Mouse (Mus musculus): Measurements from ENCODE around the gene Kif26b. TPM values are rescaled to one million over a fixed set of nuclear protein-coding genes. Genes with fewer than 3 reads are reported as not detected.
A peak's percentile ranks its signal among the peaks of the same experiment; 100 is the strongest.

Kif26b gene
- total and polyA plus RNA-seq, 2 experiments from 2014 or later, result 3.4 to 33.7 TPM

GRCm38 (mm10) chr1:178797388-178797787 lies 268.5 kb downstream of the Kif26b start:
- no peak for TF ChIP-seq CTCF (IDR thresholded peaks at IDR 0.05; ENCODE audit: low read depth)
- no peak overlapping the region for H3K4me2 ChIP-seq (ENCODE audit: low read depth)
- H3K4me3 ChIP-seq (ENCODE audit: low read depth, low read length), result no peak overlapping the region
- no peak for ATAC-seq
- WGBS, result 97% methylated on average over 2 of the region's 2 CpGs
- DNase-seq, result no peak
- no peak overlapping the region for H3K27ac ChIP-seq (ENCODE audit: low read depth, low read length)
- no peaks in the 10 kb centered on the region for H3K4me1 ChIP-seq (ENCODE audit: insufficient read depth)
- no peaks in the 10 kb centered on the region for H3K27me3 ChIP-seq (ENCODE audit: insufficient read depth, low read length)
- H3K9me3 ChIP-seq (ENCODE audit: low read length), result no peaks in the 10 kb centered on the region
- H3K36me3 ChIP-seq (ENCODE audit: insufficient read depth), result no peaks in the 10 kb centered on the region
- no peak overlapping the region for H3K9ac ChIP-seq

GRCm38 (mm10) chr1:178798333-178798732 lies 269.4 kb downstream of the Kif26b start:
- DNase-seq (peak; percentile 36), ATAC-seq (peak; percentile 68)
- Histone ChIP-seq H3K4me3 (ENCODE audit: low read depth, low read length) (no peak overlapping the region), H3K9me3 (ENCODE audit: low read length) (no peaks in the 10 kb centered on the region), H3K27me3 (ENCODE audit: insufficient read depth, low read length) (no peaks in the 10 kb centered on the region), H3K27ac (ENCODE audit: low read depth, low read length) (no peak overlapping the region), H3K36me3 (ENCODE audit: insufficient read depth) (no peaks in the 10 kb centered on the region), H3K9ac (no peak overlapping the region), H3K4me2 (ENCODE audit: low read depth) (peak overlapping the region; percentile 34), H3K4me1 (ENCODE audit: insufficient read depth) (no peaks in the 10 kb centered on the region)
- WGBS, result 5% methylated on average over 5 of the region's 5 CpGs
- TF ChIP-seq CTCF (IDR thresholded peaks at IDR 0.05; ENCODE audit: low read depth), result no peak

GRCm38 (mm10) chr1:178798886-178799285 lies 270.0 kb downstream of the Kif26b start:
- Histone ChIP-seq H3K9ac (no peak overlapping the region), H3K27me3 (ENCODE audit: insufficient read depth, low read length) (no peaks in the 10 kb centered on the region), H3K4me3 (ENCODE audit: low read depth, low read length) (no peak overlapping the region), H3K36me3 (ENCODE audit: insufficient read depth) (no peaks in the 10 kb centered on the region), H3K4me1 (ENCODE audit: insufficient read depth) (no peaks in the 10 kb centered on the region), H3K27ac (ENCODE audit: low read depth, low read length) (no peak overlapping the region), H3K4me2 (ENCODE audit: low read depth) (peak overlapping the region; percentile 34), H3K9me3 (ENCODE audit: low read length) (no peaks in the 10 kb centered on the region)
- TF ChIP-seq CTCF (IDR thresholded peaks at IDR 0.05; ENCODE audit: low read depth), result no peak
- no peak for ATAC-seq
- no peak for DNase-seq
- 59% methylated on average over 8 of the region's 8 CpGs for WGBS

DNA sequence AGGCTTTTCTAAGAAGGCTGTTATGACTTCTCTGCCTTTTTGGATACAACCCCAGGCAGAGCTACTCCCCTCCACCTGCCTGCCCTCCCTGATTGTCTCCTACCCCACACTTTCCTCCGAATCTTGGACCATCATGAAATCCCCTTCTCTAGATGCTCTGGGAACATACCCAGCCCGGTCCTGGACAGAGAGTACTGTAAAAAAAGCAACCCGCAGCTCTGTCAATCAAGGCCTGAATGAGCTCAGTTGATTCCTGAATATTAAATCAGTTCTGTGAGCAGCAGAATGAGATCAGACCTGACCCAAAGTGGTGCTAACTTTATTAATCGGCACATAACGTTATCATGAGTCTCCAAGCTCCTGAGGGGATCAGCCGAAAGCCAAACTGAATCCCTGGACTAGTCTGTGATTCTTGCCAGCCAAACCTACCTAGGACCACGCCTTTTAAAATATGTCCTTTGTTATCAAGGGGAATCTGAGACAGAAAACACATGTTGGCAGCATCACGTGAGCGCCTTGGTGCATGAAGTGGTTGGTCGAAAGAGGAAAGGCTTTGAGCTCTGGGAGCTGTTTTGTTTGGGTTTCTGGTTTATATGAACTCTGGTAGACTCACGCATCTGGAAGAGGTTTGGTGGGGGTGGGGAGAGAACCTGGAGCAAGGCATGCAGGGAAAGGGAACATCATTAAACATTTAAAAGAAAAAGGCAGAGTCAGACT lies 271.1 kb downstream of the Kif26b start:
- Histone ChIP-seq H3K4me2 (ENCODE audit: low read depth) (no peak overlapping the region), H3K27me3 (ENCODE audit: insufficient read depth, low read length) (no peaks in the 10 kb centered on the region), H3K36me3 (ENCODE audit: insufficient read depth) (no peaks in the 10 kb centered on the region), H3K9ac (no peak overlapping the region), H3K9me3 (ENCODE audit: low read length) (no peaks in the 10 kb centered on the region), H3K4me1 (ENCODE audit: insufficient read depth) (no peaks in the 10 kb centered on the region), H3K27ac (ENCODE audit: low read depth, low read length) (no peak overlapping the region), H3K4me3 (ENCODE audit: low read depth, low read length) (no peak overlapping the region)
- 48% methylated on average over 11 of the region's 11 CpGs for WGBS
- no peak for TF ChIP-seq CTCF (IDR thresholded peaks at IDR 0.05; ENCODE audit: low read depth)
- no peak for ATAC-seq
- no peak for DNase-seq

GRCm38 (mm10) chr1:178803155-178803554 lies 274.2 kb downstream of the Kif26b start:
- ATAC-seq (peak; percentile 60), DNase-seq (peak; percentile 47)
- Histone ChIP-seq H3K27me3 (ENCODE audit: insufficient read depth, low read length) (no peaks in the 10 kb centered on the region), H3K27ac (ENCODE audit: low read depth, low read length) (no peak overlapping the region), H3K36me3 (ENCODE audit: insufficient read depth) (no peaks in the 10 kb centered on the region), H3K4me3 (ENCODE audit: low read depth, low read length) (no peak overlapping the region), H3K9ac (no peak overlapping the region), H3K9me3 (ENCODE audit: low read length) (no peaks in the 10 kb centered on the region), H3K4me2 (ENCODE audit: low read depth) (no peak overlapping the region), H3K4me1 (ENCODE audit: insufficient read depth) (no peaks in the 10 kb centered on the region)
- no peak for TF ChIP-seq CTCF (IDR thresholded peaks at IDR 0.05; ENCODE audit: low read depth)
- 35% methylated on average over 3 of the region's 3 CpGs for WGBS

GRCm38 (mm10) chr1:178817476-178817875 lies 288.6 kb downstream of the Kif26b start:
- no peaks in the 10 kb centered on the region for H3K4me1 ChIP-seq (ENCODE audit: insufficient read depth)
- 0 out of 2 replicates have a peak, but pooled peaks cover 4% of the 10 kb centered on the region for H3K27me3 ChIP-seq (ENCODE audit: insufficient read depth, low read length)
- no peak for DNase-seq
- H3K4me3 ChIP-seq (ENCODE audit: low read depth, low read length), result no peak overlapping the region
- H3K9me3 ChIP-seq (ENCODE audit: low read length), result no peaks in the 10 kb centered on the region
- WGBS, result 84% methylated on average over 6 of the region's 6 CpGs
- no peaks in the 10 kb centered on the region for H3K36me3 ChIP-seq (ENCODE audit: insufficient read depth)
- H3K27ac ChIP-seq (ENCODE audit: low read depth, low read length), result no peak overlapping the region
- H3K4me2 ChIP-seq (ENCODE audit: low read depth), result no peak overlapping the region
- H3K9ac ChIP-seq, result no peak overlapping the region
- ATAC-seq, result no peak
- TF ChIP-seq CTCF (IDR thresholded peaks at IDR 0.05; ENCODE audit: low read depth), result no peak

DNA sequence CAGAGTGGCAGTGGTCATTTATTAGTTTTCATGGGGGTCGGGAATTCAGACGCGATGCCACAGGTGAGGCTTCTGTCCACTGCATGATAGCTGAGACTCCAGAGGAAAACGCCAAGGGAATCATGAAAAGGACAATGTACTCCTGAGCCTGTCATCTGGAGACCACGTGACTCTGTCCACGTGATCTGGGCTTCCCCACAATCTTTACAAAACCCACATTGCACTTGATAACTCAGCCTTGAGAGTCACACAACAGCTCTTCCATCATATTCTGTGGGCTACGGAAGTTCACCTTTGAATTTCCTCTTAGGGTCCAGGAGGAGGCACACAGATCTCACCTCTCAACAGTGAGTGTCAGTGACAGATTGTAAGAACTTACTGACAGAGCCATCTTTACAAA lies 290.1 kb downstream of the Kif26b start:
- Histone ChIP-seq H3K9me3 (ENCODE audit: low read length) (no peaks in the 10 kb centered on the region), H3K27me3 (ENCODE audit: insufficient read depth, low read length) (0 out of 2 replicates have a peak, but pooled peaks cover 7% of the 10 kb centered on the region), H3K36me3 (ENCODE audit: insufficient read depth) (no peaks in the 10 kb centered on the region), H3K4me3 (ENCODE audit: low read depth, low read length) (no peak overlapping the region), H3K27ac (ENCODE audit: low read depth, low read length) (no peak overlapping the region), H3K4me1 (ENCODE audit: insufficient read depth) (no peaks in the 10 kb centered on the region), H3K9ac (no peak overlapping the region), H3K4me2 (ENCODE audit: low read depth) (no peak overlapping the region)
- ATAC-seq (no peak), DNase-seq (no peak)
- WGBS, result 87% methylated on average over 7 of the region's 7 CpGs
- TF ChIP-seq CTCF (IDR thresholded peaks at IDR 0.05; ENCODE audit: low read depth), result no peak
